Mouse (Mus musculus) thymus, postnatal 25 days (tissue): Measurements from ENCODE around the gene Klhl36.

Experiments used
- DNase-seq: peaks from one replicate; pipeline ENCODE4 v3.0.0; 2022

The Klhl36 gene

DNA sequence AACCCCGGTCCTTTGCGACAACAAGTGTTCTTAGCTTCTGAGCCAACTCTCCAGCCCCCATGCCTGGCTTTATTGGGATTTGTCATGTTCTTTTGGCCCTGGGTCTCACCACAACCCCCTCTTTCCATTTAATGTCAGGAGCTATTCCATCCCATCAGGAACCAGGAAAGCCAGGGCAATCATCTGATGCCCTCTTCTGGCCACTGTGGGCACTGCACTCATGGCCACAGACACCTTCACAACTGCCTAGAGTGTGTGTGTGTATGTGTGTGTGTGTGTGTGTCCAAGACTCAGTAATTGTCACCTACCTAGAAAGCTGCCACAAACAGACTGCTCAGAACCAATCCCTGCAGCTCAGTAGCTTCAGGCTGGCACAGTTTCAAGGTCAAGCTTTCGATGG, 25.1 kb downstream of the Klhl36 start:
- DNase-seq: peak; percentile 49

DNA sequence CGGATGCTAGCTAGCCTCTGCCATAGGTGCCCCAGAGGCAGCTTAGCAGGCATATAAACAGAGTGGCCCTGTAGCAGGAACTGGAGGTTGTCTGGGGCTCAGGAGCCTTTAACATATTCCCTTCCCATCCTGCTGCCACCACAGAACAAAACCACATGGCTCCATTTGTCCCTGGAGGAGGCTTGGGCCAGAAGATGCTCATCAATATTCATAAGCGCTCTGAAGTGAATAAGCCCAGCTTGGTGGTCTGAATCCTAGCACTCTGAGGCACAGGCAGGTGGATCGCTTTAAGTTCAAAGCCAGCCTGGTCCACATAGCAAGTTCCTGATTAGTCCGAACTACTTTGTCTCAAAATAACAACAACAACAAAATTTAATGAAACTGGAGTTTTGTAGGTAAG, 25.9 kb downstream of the Klhl36 start:
- DNase-seq: no peak

DNA sequence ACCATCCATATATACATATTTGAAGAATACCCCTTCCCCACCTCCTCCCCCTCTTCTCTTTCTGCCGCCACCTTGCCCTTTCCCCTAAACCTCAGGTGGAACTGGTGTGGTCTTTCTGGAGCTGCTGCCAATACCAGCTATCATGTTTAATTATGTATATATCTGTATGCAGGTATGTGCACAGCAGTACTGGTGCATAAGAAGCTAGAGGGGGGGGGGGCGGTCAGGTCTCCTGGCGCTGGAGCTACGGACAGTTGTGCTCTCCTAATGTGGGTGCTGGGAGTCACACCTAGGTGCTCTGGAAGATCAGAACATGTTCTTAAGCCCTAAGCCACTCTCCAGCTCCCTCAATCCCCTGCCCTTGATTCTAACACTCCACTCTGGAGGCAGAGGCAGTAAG, 35.0 kb downstream of the Klhl36 start:
- no peak for DNase-seq

DNA sequence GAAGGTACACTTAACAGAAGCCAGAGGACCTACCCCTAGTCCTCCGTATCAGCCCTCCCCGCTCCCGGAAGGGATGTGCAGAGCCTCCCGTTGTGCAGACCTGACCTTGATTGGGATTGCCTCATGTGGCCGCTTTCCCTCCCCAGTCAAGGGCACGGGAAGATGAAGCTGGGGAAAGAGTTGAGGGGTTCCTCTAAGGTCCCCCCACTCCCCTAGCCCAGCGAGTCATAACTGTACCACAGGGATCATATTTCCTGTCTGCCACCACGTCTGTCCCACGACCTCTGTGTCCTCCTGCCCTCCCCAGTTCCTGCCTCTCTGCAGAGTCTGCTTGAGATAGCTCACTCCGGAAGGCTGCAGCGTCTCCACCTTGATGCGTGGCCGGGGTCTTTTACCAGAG, 35.9 kb downstream of the Klhl36 start:
- peak; percentile 55 for DNase-seq

DNA sequence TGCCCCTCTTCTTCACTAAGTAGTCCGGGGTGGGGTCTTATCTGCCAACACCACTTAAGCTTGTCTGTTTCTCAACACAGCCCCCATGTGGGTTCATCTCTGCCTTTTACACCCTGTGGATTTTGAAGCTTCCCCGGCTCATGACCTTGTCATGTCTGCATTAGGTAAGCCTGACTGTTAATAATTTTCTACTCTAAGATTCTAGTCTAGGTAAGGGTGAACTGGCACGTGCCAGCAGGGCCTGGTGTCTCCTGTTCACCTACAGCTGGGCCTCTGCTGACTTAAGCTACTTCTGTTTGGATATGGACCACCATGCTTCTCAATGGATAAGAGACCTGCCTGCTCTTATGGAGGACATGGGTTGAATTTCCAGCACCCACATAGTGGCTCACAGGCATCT, 39.3 kb downstream of the Klhl36 start:
- DNase-seq: no peak

DNA sequence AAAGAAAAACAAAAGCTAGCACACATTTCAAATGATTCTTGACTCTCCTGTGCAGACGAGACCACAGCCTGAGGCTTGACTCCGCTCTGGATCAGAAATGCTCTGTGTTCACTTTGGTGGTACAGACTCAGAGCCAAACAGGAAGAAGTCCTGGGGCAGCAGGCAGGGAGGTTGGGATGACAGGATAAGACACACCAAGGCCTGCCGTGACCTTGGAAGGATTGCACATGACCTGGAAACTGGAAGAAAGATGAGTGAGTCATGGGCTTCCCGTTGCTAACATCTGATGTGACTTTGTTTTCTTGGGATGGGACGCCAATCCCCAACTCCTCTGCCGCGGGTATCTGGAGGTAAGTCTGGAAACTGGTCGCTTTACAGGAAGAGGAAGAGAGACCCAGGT, 39.9 kb downstream of the Klhl36 start:
- no peak for DNase-seq

DNA sequence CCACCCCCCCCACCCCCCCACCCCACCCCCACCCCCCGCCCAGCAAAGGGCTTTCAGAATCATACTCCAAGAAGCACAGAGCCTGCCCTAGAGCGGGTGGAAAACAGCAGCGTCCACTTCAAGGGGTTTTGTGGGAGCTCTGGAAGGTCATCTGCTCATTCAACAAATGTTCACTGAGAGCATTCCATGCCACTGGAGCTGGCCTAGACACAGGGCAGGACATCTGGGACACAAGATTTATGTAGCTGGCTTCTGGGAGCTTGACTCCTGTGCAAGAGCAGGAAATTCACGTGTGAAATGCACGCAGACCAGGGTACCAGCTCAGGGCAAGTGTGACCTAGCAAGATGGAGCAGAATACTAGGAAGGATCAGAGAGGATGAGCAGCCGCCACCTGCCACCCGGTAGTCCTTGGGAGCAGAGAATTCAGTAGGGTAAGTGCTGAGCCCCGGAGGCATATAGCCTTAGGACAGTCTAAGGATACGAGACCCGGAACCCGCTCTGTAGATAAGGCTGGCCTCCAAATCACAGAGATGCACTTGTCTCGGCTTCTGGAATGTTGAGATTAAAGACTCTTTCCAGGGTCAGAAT, 42.4 kb downstream of the Klhl36 start:
- no peak for DNase-seq

DNA sequence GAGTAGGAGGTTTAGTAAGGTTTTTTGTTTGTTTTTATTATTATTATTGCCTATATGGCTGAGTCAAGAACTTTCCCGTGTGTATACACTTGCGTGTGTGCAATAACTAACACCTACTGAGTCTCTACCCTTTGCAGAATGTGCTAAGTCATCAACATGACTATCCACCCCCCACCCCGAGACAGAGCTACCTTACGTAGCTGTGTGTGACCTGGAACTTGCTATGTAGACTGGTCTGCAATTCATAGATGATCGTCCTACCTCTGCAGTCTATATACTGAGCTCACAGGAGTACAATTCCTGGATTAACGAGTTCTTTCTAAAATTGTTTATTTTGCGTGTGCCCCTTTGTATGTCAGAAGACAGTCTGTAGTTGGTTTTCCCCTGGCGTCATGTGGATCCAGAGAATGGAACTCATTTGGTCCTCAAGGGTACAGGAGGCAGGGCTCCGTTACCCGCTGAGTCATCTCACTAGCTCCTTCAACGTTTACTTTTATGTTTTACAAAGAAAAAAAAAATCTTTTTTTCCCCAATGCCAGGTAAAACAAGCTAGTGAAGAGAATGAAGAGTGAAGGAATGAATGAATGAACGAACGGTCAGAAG, 48.0 kb downstream of the Klhl36 start, which contains the start of gene Usp10:
Usp10 (plus strand) TSS at position 417 of the 603 bp plus-strand sequence.
- DNase-seq: no peak

DNA sequence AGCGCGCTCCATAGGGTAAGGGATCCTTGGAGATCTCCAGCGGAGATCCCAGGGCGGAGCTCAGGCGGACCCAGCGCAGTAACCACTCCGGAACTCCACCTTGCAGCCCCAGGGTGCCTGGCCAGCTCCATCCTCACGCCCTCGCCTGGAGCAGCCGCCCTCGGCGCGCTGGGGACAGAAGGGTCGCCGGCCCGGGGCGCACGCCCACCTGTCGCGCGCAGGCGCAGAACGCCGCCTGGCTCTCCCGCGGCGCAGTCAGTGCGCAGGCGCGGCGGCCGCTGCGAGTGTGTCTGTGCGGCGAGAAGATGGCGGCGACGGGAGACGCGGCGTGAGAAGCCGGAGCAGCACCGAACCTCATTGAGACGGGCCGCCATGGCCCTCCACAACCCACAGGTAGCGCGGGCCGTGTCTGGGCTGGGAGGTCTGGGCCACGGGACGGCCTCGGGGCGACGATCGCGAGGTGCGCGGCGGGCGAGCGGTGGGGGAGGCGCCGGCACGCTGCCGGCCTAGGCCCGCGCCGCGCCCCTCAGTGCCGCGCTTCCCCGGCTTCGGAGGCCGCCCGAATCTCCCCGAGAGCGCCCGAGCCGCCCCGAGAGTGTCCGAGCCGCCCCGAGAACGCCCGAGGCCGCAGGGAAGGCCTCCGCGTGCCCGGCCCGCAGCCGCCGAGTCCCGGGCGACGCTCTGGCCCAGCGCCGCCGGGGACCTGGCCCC, 48.6 kb downstream of the Klhl36 start, which contains the start of gene Gm20388:
Gm20388 (plus strand) TSS at position 295 of the 711 bp plus-strand sequence.
- peak; percentile 98 for DNase-seq

DNA sequence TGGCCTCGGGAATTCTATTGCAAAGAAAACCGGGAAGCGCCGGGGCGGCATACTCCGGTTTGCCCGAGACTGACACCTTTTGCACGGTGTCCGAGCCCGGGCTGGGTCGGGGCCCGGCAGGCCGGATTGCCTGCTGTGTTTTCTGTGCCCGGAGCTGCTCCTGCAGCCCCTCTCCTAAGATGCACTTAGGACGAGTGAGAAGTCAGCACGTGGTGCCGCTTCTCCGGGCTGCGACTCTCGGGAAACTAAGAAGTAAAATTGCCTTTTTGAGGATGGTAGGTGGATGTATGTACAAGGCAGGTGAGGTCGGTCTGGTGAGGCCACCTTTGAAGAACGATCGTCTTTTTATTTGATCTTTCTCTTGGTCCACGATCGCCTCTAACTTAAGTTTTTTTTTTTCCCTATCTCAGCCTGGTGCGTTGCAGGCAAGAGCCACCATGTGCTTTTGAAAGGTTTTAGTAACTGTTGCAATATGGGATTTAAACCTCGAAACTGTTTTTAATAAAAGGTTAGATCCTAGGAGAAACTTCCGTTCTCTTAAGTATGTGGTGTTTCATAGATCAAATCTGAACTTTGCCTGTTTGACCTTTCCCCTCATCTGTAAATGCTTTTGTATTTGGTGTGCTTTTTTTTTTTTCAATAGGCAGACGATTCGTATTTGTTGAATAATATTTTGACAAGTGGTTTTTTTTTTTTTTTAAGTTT, 49.3 kb downstream of the Klhl36 start:
- DNase-seq: no peak

DNA sequence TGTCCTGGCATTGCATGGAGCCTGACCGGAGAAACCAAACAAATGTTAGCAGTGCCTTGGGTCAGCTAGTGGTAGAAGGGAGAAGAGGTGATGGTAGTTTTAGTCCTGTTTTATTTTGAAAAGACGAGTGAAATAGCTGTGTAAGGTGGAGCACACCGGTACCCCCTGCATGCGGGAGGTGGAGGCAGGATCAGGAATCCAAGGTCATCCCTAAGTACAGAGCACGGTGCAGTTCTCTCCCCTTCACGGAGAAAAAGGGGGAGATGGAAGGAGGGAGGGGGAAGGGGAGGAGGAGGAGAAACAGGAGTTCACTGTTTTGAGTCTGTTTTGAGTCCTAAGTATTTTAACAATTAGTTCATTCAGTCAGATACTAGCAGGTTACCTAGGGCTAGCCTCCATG, 50.6 kb downstream of the Klhl36 start:
- no peak for DNase-seq

DNA sequence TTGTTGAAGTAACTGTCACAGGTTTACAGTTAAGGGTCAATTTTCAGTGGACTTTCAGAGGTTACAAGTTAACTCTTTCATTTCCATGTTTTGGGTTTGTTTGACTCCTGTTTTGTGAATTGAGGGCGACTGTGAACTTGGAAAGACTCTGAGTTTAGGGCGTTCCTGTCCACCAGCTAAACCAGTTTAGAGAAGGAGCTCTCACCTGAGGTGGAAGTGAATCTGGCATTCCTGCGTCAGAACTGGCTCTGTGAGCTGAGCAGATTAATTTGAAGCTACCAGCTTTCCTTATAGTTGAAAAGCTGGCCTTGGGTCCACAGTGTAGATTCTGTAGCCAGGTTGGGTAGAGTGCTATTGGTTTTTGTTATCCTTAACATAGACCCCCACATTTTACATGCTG, 51.1 kb downstream of the Klhl36 start:
- no peak for DNase-seq

DNA sequence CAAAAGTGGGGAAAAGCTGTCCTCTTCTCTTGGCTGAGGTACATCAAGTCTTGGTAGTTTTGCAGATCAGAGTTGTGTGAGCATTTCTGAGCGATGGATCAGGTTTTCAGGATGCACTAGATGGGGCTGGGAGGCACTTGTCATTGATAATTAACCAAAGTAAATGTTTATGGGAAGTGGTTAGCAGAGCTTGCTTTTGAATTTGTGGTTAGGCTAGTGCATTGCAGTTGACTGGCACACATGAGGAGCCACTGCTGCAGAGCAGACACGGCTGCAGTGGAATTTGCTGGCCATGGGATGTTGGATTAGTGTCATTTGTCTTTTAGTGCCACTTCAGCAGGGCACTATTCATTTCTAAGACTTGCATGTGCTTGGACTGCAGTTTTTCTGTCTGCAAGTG, 52.1 kb downstream of the Klhl36 start:
- no peak for DNase-seq

DNA sequence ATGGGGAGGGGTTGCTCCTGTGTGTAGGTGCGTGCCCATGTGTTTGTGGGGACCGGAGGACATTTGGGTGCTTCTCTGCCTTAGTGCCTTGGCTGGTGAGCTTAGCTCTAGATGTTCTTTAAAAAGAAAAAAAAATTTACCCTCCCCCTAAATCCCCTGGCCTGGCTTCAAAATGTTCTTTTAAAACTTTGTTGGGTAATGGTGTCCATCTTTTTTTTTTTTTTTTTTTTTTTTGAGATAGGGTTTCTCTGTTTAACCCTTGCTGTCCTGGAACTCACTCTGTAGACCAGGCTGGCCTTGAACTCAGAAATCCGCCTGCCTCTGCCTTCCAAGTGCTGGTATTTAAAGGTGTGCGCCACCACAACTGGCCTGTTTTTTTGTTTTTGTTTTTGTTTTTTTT, 53.2 kb downstream of the Klhl36 start:
- DNase-seq: no peak

DNA sequence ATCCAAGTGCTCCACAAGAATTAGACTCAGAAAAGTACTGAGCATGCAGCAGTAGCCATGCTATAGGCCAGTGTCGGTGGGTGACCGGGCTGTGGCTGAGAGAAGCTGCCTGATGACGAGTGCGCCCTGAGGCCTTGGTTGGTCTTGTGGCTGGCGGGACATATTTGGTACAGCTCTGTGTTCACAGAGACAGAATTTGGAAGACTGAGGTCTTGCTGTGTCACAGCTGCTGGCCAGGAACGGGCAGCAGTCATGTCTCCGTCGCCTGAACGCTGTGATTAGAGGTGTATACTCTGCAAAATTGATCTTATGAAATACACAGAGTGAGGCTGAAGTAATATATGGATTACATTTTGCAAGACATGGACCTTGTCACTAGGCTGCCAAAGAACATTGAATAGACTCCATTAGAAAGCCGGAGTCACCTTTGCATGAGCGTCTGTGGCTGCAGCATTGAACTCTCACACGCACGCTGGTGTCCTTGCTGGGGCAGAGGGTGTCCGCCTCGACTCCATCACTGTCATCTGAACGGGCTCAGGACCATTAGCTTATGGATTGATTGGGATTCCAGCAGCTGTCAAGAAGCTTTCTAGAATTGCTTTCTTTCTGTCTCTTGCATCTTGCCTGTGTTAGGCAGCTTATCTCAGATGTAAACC, 54.3 kb downstream of the Klhl36 start:
- DNase-seq: no peak

DNA sequence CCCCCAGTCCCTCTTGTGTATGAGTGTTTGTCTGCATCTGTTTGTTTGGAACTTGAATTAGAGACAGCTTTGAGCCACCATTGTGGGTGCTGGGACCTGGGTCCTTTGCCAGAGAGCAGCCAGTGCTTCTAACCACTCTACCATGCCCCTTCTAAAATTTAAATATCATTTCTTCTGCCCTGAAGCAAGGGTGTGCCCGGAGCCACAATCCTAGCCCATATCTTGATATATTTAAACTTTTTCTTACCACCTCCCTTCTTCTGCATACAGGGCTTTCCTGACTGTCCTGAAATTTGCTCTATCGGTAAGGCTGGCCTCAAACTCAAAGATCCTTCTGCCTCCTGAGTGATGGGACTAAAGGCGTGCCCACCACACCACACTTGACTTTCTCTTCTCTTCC, 55.3 kb downstream of the Klhl36 start:
- DNase-seq: no peak

DNA sequence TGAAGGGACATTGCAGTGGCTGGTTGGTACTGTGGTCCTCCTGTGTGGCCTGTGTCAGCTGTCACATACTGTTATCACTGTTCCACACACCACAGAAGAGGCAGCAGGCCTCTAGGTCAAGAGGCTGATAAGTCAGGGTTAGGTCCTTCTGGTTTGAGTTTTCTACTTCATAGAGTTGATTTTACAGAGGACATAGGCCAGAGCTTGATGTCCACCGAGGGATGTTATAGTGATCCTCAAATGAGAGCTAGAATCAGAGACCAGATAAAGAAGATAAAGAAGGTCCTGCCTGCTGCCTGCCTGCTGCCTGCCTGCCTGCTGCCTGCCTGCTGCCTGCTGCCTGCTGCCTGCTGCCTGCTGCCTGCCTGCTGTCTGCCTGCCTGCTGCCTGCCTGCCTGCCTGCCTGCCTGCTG, 56.1 kb downstream of the Klhl36 start:
- no peak for DNase-seq

DNA sequence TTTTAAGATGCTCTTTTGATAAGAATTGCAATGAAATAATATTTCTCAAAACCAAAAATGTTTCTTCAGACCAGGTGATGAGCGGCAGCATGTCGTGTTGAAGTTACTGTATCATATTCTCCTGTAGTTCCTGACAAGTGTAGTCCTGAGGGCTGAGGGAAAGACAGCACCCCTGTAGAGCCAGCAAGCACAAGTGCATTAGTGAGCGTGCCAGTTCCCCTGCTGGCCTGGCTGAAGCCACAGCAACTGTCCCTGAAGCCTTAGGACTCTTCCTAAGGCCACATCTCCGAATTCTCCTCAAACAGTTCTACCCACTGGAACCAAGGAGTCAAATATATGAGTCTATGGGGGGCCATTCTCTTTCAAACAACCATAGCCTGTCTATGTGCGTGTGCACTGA, 61.2 kb downstream of the Klhl36 start:
- DNase-seq: no peak

DNA sequence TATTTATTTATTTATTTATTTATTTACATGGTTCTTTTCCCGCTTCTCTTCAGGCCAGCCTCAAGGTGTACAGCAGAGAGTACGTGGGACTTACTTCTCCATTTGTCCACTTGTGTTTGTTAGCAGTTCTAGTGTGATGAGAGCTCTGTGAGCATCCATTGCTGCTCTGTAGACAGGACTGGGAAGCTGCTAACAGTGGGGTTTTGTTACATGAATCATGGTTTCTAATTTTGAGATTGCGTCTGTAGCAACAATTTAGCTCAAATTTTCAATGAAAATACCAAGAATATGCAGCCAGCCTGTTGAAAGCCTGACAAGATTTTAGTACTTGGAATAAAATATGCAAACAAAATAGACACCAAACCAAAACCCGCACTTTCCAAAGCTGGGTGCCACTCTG, 63.4 kb downstream of the Klhl36 start:
- DNase-seq: no peak

DNA sequence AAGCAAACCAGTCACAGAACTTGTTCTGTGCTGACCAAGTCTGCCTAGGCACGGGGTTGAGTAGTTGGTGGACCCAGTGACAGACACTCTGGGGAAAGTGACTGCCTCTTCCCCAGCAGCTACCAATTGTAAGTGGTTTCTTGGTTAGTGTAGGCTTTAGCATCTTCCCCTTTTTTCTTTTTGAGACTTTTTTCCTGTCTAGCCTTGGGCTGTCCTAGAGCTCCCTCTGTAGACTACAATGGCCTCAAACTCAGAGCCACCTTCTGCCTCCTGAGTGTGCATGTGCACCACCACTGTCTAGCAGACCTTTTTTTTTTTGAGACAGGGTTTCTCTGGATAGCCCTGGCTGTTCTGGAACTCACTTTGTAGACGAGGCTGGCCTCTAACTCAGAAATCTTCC, 64.4 kb downstream of the Klhl36 start:
- DNase-seq: peak; percentile 54
